Mouse (Mus musculus) testis, postnatal 14 days (tissue): ENCODE measurements around the gene Cflar.
"Not testable (repeated sequence)": the region's sequence is repeated elsewhere in the genome, so short reads cannot be mapped to it uniquely, and the experiment has no call there.

Source experiments
- DNase-seq: peaks from one replicate; pipeline ENCODE4 v3.0.0; 2021; ENCODE audit warnings: low spot score

Cflar gene

GRCm38 (mm10) chr1:58775361-58775760 lies 64.1 kb downstream of the Cflar start:
- no peak for DNase-seq

DNA sequence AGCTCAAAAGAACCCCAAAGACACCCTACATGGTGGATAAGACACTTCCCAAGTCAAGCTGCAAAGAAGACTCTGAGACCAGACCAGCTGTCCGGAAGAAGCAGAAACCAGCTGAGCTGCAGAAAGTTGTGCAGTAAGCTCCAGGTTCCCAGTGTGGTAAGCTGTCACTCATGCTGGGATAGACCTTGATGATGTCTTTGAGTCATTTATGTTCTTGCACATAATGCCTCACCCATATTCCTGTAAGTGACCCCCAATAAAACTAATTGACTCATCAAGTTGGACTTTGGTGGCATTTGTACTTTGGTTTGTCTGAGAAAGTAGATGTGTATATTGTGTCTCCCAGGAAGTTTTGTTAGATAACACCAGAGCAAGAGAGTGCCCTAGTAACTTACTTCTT lies 66.3 kb downstream of the Cflar start:
- DNase-seq, result no peak

DNA sequence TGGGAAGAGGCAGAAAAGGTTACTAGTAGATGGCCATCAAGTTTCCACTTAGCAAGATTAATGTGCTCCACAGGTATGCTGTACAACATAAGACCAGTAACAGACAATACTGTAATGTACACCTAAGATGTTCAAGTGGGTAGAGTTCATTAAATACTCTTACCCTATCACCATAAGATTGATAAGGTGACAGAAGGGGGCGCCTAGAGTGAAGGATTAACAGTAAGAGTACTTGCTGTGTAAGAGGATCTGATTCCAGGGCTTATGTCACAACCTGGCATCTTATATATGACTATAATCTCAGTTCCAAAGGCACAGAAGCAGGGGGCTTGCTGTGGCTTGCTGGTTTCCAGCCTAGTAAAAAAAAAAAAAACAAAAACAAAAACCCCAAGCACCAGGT lies 66.9 kb downstream of the Cflar start:
- no peak for DNase-seq

GRCm38 (mm10) chr1:58786276-58786675 lies 75.0 kb downstream of the Cflar start:
- DNase-seq, result no peak

GRCm38 (mm10) chr1:58788410-58788809 lies 77.1 kb downstream of the Cflar start:
- no peak for DNase-seq

DNA sequence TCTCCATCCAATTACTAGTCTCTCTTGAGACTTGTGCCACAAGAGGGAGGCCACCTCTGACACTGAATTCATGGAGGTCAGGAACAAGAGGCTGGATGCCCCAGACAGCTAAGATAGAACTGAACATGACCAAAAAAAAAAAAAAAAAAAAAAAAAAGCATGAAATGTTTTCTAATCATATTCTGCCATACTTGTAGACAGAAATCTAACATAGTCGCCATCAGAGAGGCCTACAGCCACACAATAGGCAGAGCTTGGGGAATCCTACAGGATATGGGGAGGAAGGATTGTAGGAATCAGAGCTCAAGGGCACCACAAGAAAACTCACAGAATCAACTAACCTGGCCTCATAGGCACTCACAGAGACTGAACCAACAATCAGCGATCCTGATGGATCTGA lies 83.4 kb downstream of the Cflar start:
- no peak for DNase-seq

DNA sequence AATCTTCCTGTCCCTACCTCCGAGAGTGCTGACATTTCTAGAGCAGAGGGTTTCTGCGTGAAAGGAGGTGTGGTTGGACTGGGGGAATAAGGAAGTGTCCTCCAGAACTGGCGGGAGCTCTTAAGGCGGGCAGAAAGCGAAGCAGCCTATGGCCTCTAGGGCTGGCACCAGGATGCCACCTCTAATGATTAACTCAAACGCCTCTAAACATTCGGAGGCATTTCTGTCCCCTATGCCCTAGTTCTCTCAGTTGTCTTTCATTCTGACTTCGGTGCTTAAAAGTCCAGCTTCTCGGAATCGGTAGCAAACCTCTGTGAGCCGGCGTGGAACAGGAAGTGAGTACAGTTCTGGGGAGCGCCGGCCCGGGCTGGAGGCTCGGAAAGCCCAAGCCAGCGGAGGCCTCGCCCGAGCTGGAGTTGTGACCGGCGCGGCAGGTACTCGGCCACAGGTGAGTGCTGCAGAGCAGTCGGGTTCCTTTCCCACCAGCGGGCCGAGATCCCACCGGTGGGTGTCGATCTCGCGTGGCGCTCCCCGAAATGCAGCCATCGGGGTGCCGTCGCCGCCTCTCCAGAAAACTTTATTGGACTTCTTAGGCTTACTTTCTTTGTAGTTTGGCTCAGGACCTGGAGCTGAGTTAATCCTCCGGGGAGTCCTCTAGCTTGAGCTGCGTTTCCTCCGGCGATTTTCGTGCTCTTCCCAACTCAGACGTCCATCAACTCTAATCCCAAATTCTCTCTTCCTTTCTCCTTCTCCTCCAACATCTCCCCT lies 84.2 kb downstream of the Cflar start, which contains the start of gene Casp8:
Casp8 (plus strand) TSS at position 84 of the 768 bp plus-strand sequence.
- DNase-seq, result peak; percentile 34

DNA sequence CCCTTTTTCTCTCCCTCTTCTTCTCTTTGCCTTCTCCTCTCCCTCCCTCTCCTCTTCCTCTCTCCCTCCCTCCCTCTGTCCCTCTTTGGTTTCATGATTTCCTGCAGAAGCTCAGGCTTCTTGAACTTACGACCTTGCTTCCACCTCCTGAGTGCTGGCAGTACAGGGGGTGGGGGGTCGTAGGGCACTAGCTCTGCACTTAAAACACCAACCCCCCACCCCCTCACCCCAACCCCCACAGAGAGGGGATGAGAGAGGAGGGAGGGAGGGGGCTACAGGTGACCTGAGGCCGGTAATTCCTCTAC lies 84.7 kb downstream of the Cflar start:
- no peak for DNase-seq

- no peak for DNase-seq
Observed at GRCm38 (mm10) chr1:58796853-58797252, 85.5 kb downstream of the Cflar start.

GRCm38 (mm10) chr1:58797370-58797769 lies 86.1 kb downstream of the Cflar start:
- DNase-seq, result no peak

GRCm38 (mm10) chr1:58798911-58799310 lies 87.6 kb downstream of the Cflar start:
- no peak for DNase-seq

DNA sequence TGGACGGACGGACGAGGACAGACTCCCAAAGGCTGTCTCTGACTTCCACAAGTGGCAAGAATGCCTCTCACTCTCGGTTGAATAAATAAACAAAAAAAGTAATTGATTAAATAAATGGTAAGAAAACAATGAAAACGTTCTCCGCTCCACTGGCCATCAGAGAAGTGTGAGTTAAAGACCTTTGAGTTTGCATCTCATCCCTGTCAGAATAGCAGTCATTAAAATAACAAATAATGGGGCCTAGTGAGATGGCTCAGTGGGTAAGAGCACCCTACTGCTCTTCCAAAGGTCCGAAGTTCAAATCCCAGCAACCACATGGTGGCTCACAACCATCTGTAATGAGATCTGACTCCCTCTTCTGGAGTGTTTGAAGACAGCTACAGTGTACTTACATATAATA lies 89.3 kb downstream of the Cflar start:
- not testable (repeated sequence) for DNase-seq

DNA sequence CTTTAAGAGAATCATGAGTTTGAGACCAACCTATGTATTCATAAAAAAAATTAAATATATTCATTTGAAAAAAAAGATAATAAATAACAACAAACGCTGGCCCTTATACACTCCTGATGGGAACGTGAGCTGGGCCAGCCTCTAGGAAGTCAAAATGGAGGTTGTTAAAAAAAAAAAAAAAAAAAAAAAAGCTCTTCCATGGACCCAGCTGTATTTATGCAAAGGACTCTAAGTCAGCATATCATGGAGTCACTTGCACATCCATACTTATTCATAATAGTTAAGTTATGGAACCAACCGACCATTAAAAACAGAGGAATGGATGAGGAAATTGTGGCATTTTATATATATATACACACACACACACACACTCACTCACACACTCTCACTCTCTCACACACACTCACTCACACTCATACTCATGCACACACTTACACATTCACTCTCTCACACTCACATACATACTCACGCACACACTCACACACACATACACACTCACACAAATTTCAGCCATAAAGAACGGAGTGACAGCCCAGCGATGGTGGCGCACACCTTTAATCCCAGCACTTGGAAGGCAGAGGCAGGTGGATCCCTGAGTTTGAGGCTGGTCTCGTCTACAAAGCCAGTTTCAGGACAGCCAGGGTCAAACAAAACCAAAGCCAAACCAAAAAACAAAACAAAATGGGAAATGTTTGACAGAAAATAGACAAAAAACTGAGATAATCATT lies 90.4 kb downstream of the Cflar start:
- no peak for DNase-seq

GRCm38 (mm10) chr1:58802322-58803273 lies 91.3 kb downstream of the Cflar start:
- peak; percentile 16 for DNase-seq

GRCm38 (mm10) chr1:58803531-58803930 lies 92.2 kb downstream of the Cflar start:
- DNase-seq, result no peak

DNA sequence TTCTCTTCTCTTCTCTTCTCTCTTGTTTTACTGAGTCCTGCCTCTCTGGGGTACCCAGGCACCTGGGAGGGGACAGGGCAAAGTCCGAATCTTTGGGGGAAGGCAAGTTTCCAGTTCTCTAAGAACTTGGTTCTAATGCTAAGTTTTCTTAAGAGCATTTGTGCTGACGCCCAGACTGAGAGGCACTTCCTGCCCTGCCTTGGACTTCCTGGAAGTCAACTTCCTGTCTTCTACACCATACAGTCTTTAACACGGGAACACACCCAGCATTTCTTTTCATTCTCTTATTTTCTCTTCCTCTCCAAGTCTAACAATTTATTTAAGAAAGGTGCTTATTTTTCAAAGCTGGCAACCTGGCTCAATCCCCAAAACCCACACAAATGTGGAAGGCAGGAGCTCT lies 95.3 kb downstream of the Cflar start:
- DNase-seq, result no peak
